Mouse (Mus musculus) forebrain, postnatal 0 days (tissue): ENCODE data around the gene Phip. TPM values are rescaled to one million over a fixed set of nuclear protein-coding genes. Genes with fewer than 3 reads are reported as not detected.

ENCODE experiments used
- ATAC-seq: fragments of 200-750 bp; cut with Nextera tagmentation; 2 replicates; pipeline ENCODE4 v1.8.0; 2017; ENCODE audit warnings: mild to moderate bottlenecking, moderate library complexity
- DNase-seq: peaks from one replicate; pipeline ENCODE4 v3.0.0-alpha.2; 2015
- H3K27ac ChIP-seq: fragments of 300-500 bp; sonication (generic); 2 replicates; pipeline ENCODE4 v1.5.1; 2014; ENCODE audit warnings: low read depth, mild to moderate bottlenecking, antibody characterized with exemption, low read length, moderate library complexity, mixed read lengths
- H3K27me3 ChIP-seq: fragments of 300-500 bp; sonication (generic); 2 replicates; pipeline ENCODE4 v1.6.1; 2014; ENCODE audit warnings: mild to moderate bottlenecking, low read length, mixed read lengths; ENCODE audit not compliant: insufficient read depth
- H3K36me3 ChIP-seq: fragments of 300-500 bp; sonication (generic); 2 replicates; pipeline ENCODE4 v1.6.1; 2014; ENCODE audit warnings: mild to moderate bottlenecking, moderate library complexity; ENCODE audit not compliant: insufficient read depth
- H3K4me1 ChIP-seq: fragments of 300-500 bp; sonication (generic); 2 replicates; pipeline ENCODE4 v1.6.1; 2014; ENCODE audit warnings: antibody characterized with exemption; ENCODE audit not compliant: insufficient read depth
- H3K4me2 ChIP-seq: fragments of 300-500 bp; sonication (generic); 2 replicates; pipeline ENCODE4 v1.6.1; 2014; ENCODE audit warnings: low read depth, mild to moderate bottlenecking, moderate library complexity
- H3K4me3 ChIP-seq: fragments of 300-500 bp; sonication (generic); 2 replicates; pipeline ENCODE4 v1.5.1; 2014; ENCODE audit warnings: low read depth, low read length, mixed read lengths
- H3K9ac ChIP-seq: fragments of 300-500 bp; sonication (generic); 2 replicates; pipeline ENCODE4 v1.6.1; 2014; ENCODE audit warnings: mild to moderate bottlenecking
- H3K9me3 ChIP-seq: fragments of 300-500 bp; sonication (generic); 2 replicates; pipeline ENCODE4 v1.6.1; 2016; ENCODE audit warnings: low read length
- CTCF ChIP-seq: sonication (generic); IDR thresholded peaks from 2 replicates; pipeline ENCODE4 v1.5.1; 2016; ENCODE audit warnings: antibody characterized with exemption, control low read depth, low read depth
- WGBS: fragments of 180-500 bp; shearing (Covaris S2); extraction: QIAGEN DNeasy Blood & Tissue Kit; methylation state at CpG from one replicate; pipeline ENCODE4 v1.1.7; 2014; 5-methylcytosine and 5-hydroxymethylcytosine counted together
- polyA plus RNA-seq: library from polyadenylated mRNA; unstranded; fragments of >200 nt; fragmentation: Nextera tagmentation; extraction: Ambion mirVana; gene quantifications from 2 replicates; pipeline ENCODE4 v1.2.1, GENCODE M21; 2015
- total RNA-seq: library from RNA; depleted of rRNA; stranded (reverse); fragments of >200 nt; gene quantifications from 2 replicates; pipeline ENCODE4 v1.2.3, GENCODE M21; 2014

Phip gene
- total and polyA plus RNA-seq, 2 experiments from 2014 or later = 40.0 to 91.2 TPM

DNA sequence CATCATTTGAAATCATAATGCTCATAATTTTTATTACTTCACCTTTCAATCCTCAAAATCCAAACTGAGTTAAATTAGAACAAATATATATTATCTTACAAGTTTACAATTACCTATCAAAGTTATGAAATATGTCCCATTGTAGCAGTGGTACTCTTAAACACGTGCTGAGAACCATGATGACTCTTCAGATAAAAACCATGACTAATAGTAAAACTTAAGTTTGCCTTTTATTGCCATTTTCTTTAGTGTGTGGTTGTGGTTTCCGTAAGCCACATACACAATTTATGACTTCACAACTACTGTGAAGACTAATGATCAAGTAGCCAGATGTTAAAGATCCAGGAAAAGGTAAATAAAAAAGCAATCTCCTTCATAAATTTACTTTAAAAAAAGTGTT is 14.0 kb downstream of the Phip start:
- ATAC-seq (no peak), DNase-seq (no peak)
- Histone ChIP-seq H3K4me2 (no peak overlapping the region), H3K4me1 (no peaks in the 10 kb centered on the region), H3K27me3 (no peaks in the 10 kb centered on the region), H3K36me3 (0 out of 2 replicates have a peak, but pooled peaks cover 13% of the 10 kb centered on the region), H3K9ac (no peak overlapping the region), H3K4me3 (no peak overlapping the region), H3K27ac (no peak overlapping the region), H3K9me3 (no peaks in the 10 kb centered on the region)
- TF ChIP-seq CTCF = no peak
- WGBS = 92% methylated on average over 2 of the region's 2 CpGs

DNA sequence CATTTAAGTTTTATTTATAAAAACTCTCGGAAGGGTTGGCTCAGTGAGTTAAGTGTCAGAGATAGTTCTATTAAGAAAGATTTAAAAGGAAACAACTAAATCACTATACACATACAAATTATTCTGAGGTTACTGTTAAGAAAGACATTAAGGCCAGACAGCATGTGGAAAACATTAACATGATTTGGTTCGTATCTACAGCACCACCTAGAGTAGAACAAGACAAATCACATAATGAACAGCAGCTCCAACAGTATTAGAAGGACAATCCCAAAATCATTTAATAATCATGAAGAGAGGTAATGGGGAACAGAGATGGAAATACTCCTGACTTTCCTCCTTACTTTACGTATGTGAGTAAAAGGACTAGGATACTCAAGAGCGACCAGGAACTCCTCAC is 20.0 kb downstream of the Phip start:
- Histone ChIP-seq H3K4me3 (no peak overlapping the region), H3K27ac (no peak overlapping the region), H3K9ac (no peak overlapping the region), H3K27me3 (no peaks in the 10 kb centered on the region), H3K4me1 (no peaks in the 10 kb centered on the region), H3K4me2 (no peak overlapping the region), H3K9me3 (no peaks in the 10 kb centered on the region), H3K36me3 (peaks cover 24% of the 10 kb centered on the region)
- 75% methylated on average over 4 of the region's 4 CpGs for WGBS
- peak; percentile 16 for DNase-seq
- TF ChIP-seq CTCF = peak; percentile 55
- no peak for ATAC-seq

DNA sequence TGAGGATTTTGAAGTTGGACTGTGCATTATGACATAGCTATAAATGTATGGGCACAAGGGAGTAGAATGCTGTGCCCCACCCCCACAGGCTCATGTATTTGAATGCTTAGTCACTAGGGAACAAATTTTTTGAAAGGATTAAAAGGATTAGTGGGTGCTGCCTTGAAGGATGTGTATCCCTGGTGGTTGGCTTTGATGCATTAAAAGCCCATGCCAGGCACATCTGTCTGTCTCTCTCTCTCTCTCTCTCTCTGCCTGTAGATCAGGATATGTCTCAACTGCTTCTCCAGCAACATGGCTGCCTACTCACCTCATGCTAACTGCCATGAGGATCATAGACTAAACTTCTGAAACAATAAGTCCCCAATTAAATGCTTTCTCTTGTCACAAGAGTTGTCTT is 23.0 kb downstream of the Phip start:
- Histone ChIP-seq H3K27me3 (no peaks in the 10 kb centered on the region), H3K4me1 (no peaks in the 10 kb centered on the region), H3K36me3 (peaks cover 17% of the 10 kb centered on the region), H3K4me2 (no peak overlapping the region), H3K9ac (no peak overlapping the region), H3K27ac (no peak overlapping the region), H3K4me3 (no peak overlapping the region), H3K9me3 (no peaks in the 10 kb centered on the region)
- DNase-seq (no peak), ATAC-seq (no peak)
- TF ChIP-seq CTCF = no peak

GRCm38 (mm10) chr9:82951435-82952004 is 23.8 kb downstream of the Phip start:
- H3K4me2 ChIP-seq = no peak overlapping the region
- no peak for ATAC-seq
- no peak for TF ChIP-seq CTCF

DNA sequence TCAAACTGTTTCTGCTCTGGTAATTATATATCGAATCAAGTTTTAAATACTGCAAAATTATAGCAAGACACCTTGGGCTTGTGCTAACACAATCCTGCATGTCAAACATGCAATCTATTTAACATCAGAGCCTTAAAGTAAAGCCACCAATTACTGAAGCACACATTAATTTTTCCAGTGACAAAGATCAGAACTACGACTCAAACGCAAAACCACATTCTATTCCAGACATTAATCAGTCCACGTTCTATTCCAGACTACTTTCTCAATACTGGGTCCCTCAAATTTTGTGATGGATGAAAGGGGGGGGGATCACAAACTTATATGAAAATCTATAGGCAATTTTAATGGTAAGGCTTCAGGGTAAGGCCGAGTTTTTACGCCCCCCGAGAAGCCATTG is 68.1 kb downstream of the Phip start:
- Histone ChIP-seq H3K27me3 (no peaks in the 10 kb centered on the region), H3K36me3 (peaks cover 37% of the 10 kb centered on the region), H3K4me1 (no peaks in the 10 kb centered on the region), H3K9ac (no peak overlapping the region), H3K9me3 (no peaks in the 10 kb centered on the region), H3K4me3 (no peak overlapping the region), H3K27ac (no peak overlapping the region), H3K4me2 (no peak overlapping the region)
- TF ChIP-seq CTCF = no peak
- no peak for DNase-seq
- no peak for ATAC-seq
- WGBS = 95% methylated on average over 7 of the region's 7 CpGs

More at GRCm38 (mm10) chr9:82951435-82952004, 23.8 kb downstream of the Phip start:
- DNase-seq = no peak
- H3K9me3 ChIP-seq = no peaks in the 10 kb centered on the region
- H3K4me1 ChIP-seq = no peaks in the 10 kb centered on the region
- H3K9ac ChIP-seq = no peak overlapping the region
- no peak overlapping the region for H3K4me3 ChIP-seq
- no peaks in the 10 kb centered on the region for H3K27me3 ChIP-seq
- H3K27ac ChIP-seq = no peak overlapping the region
- H3K36me3 ChIP-seq = peaks cover 11% of the 10 kb centered on the region
- 90% methylated on average over 2 of the region's 2 CpGs for WGBS

DNA sequence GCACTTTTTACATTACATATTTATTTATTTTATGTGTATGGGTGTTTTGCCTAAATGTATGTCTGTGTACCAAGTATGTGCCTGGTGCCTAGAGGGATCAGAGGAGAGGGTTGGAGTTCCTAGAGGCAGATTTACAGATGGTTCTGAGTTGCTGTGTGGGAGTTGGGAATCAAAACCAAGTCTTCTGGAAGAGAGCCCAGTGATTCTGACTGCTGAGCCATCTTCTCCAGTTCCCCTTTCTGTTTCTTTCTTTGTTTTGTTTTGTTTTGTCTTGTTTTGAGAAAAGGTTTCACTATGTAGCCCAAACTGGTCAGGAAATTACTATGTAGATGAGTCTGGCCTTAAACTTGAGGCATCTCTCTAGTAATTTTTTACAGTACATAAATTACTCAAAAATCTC is 86.7 kb downstream of the Phip start:
- Histone ChIP-seq H3K36me3 (peaks cover 20% of the 10 kb centered on the region), H3K9ac (no peak overlapping the region), H3K4me3 (no peak overlapping the region), H3K4me2 (no peak overlapping the region), H3K27ac (no peak overlapping the region), H3K9me3 (no peaks in the 10 kb centered on the region), H3K4me1 (no peaks in the 10 kb centered on the region), H3K27me3 (no peaks in the 10 kb centered on the region)
- no peak for TF ChIP-seq CTCF
- ATAC-seq (no peak), DNase-seq (no peak)

DNA sequence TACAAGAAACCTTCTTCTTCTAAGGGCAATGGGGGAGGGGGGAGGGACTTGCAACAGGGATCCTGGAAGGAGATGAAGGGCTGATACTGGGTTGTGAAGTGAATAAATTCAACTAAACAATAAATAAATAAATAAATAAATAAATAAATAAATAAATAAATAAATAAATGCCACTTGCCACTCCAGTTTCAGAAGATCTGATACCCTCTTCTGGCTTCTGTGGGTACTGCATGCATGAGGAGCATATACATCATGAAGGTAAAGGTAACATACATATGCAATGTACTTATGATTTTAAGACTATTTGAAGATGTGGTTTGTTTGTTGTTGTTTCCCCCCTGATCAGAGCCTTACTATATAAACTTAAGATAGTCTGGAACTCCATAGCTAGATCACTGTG is 91.1 kb downstream of the Phip start:
- H3K27me3 ChIP-seq = no peaks in the 10 kb centered on the region
- no peak overlapping the region for H3K4me2 ChIP-seq
- H3K4me3 ChIP-seq = no peak overlapping the region
- no peak for DNase-seq
- H3K9me3 ChIP-seq = no peaks in the 10 kb centered on the region
- H3K36me3 ChIP-seq = peaks cover 37% of the 10 kb centered on the region
- TF ChIP-seq CTCF = no peak
- ATAC-seq = no peak
- no peak overlapping the region for H3K9ac ChIP-seq
- no peak overlapping the region for H3K27ac ChIP-seq
- no peaks in the 10 kb centered on the region for H3K4me1 ChIP-seq

DNA sequence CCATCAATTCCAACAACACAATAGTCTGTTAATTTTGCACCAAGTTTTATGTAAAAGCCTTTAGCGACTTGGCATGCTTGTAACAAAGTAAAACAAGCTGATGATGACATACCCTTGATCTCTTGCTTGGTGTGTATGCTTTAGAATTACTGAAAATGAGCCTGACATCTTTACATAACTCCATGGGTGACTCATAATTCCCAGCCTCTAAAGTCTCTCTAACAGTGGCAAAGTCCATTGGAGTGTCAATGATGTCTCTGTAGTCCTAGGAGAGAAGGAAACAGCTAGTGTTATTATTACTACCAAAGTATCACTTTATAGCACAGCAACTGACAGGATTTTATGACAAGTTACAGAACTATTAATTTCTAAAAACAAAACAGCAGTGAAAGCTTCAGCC is 98.2 kb downstream of the Phip start:
- Histone ChIP-seq H3K36me3 (peaks cover 42% of the 10 kb centered on the region), H3K4me3 (no peak overlapping the region)
- WGBS = 90% methylated on average over 1 of the region's 1 CpGs

More for the DNA sequence above, 98.2 kb downstream of the Phip start:
- TF ChIP-seq CTCF = no peak
- no peak overlapping the region for H3K27ac ChIP-seq
- H3K4me2 ChIP-seq = no peak overlapping the region
- no peaks in the 10 kb centered on the region for H3K27me3 ChIP-seq
- no peaks in the 10 kb centered on the region for H3K9me3 ChIP-seq
- DNase-seq = no peak
- no peaks in the 10 kb centered on the region for H3K4me1 ChIP-seq
- H3K9ac ChIP-seq = no peak overlapping the region
- no peak for ATAC-seq
